Mouse (Mus musculus): ENCODE results near the gene Slc12a5. TPM values are rescaled to one million over a fixed set of nuclear protein-coding genes. Genes with fewer than 3 reads are reported as not detected.

Gene Slc12a5
- polyA plus RNA-seq, 1 experiment from 2014 or later, result 0.57 TPM

DNA sequence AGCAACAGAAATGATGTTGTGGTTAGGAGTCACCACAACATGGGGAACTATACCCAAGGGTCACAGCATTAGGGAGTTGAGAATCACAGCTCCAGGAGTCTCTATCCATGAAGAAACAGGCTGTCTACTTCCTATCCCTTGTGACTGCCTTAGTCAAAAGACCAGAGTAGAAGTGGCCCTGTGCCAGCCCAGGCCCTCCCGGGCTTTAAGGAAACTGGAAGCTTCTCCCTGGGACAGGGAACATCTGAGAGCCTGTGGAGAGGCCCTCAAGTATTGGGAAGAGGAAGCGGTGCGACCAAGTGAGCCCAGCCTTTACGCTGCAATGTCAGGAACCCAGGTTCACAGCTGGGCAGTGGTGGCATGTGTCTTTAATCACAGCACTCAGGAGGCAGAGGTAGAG, 24.6 kb upstream of the Slc12a5 start:
- no peak overlapping the region for H3K4me3 ChIP-seq (ENCODE audit: low read depth, low read length)
- WGBS, result 52% methylated on average over 4 of the region's 4 CpGs
- peaks cover 34% of the 10 kb centered on the region for H3K27me3 ChIP-seq (ENCODE audit: insufficient read depth, low read length)

DNA sequence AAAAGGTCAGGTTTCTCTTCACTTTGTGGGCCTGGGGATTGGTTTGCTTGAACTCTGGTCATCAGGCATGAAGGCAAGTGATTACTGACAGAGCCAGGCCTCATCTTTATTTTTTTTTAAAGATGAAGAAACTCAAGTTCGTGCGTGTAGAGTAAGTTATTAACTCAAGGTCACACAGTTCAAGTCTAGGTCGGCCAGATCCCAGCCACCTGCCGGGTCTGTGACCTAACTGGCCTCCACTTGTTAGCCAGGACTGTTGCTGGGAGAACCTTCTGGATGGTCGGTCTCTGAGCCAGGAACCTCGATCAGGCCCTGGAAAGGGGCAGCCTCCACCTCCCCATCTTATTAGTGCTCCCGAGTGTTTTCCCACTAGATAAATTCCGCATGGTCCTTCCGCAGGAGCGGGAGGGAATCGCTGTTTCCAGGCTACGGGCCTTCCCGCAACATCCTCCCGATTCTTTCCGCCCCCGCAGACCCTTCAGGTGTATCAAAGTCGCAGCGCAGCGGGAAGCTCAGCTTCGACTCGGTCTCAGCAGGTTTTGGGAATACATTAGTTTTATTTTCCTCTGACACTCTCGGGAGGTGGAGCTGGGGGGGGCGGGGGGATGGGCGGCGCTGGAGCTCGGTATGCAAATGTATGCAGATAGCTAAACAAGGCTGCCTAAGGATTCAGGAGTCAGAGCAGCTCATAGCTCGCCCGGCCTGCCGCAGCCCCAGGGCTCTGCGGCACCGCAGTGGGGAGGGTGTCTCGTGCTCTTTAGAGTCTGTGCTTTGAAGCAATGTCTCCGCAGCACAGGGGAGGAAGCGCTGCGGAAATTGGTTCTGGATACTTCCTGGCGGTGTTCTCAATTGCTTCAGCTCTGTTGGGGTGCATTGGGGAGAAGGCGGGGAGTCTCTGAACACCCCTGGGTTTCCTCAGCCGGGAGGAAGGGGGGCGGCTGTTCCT, 22.2 kb upstream of the Slc12a5 start:
- ATAC-seq (ENCODE audit: insufficient read depth) (peak; percentile 74), DNase-seq (peak; percentile 69)
- H3K4me1 ChIP-seq (ENCODE audit: insufficient read depth), result peaks cover 2% of the 10 kb centered on the region
- WGBS, result 2% methylated on average over 39 of the region's 39 CpGs
- H3K9me3 ChIP-seq (ENCODE audit: low read depth, low read length), result no peaks in the 10 kb centered on the region
- no peak for TF ChIP-seq CTCF (IDR thresholded peaks at IDR 0.05; ENCODE audit: low read depth)
- peaks cover 38% of the 10 kb centered on the region for H3K27me3 ChIP-seq (ENCODE audit: insufficient read depth, low read length)
- no peaks in the 10 kb centered on the region for H3K36me3 ChIP-seq (ENCODE audit: insufficient read depth)
- H3K4me2 ChIP-seq, result peak overlapping the region; percentile 57
- no peak overlapping the region; the same call in 1 of the 2 replicates for H3K9ac ChIP-seq
- no peak overlapping the region for H3K27ac ChIP-seq (ENCODE audit: low read depth)
- peak overlapping the region; percentile 23 for H3K4me3 ChIP-seq (ENCODE audit: low read depth, low read length)

More for the DNA sequence above, 24.6 kb upstream of the Slc12a5 start:
- Histone ChIP-seq H3K9ac (no peak overlapping the region), H3K27ac (ENCODE audit: low read depth) (no peak overlapping the region), H3K36me3 (ENCODE audit: insufficient read depth) (no peaks in the 10 kb centered on the region), H3K9me3 (ENCODE audit: low read depth, low read length) (no peaks in the 10 kb centered on the region), H3K4me2 (no peak overlapping the region), H3K4me1 (ENCODE audit: insufficient read depth) (peaks cover 2% of the 10 kb centered on the region; the same call in 1 of the 2 replicates)
- ATAC-seq (ENCODE audit: insufficient read depth) (no peak), DNase-seq (no peak)
- TF ChIP-seq CTCF (IDR thresholded peaks at IDR 0.05; ENCODE audit: low read depth), result no peak

- H3K4me1 ChIP-seq (ENCODE audit: insufficient read depth), result peaks cover 2% of the 10 kb centered on the region
- peak overlapping the region; percentile 57 for H3K4me2 ChIP-seq
- WGBS, result 4% methylated on average over 11 of the region's 11 CpGs
- DNase-seq (peak; percentile 19), ATAC-seq (ENCODE audit: insufficient read depth) (no peak)
- no peak overlapping the region; the same call in 1 of the 2 replicates for H3K9ac ChIP-seq
- peak overlapping the region; percentile 23 for H3K4me3 ChIP-seq (ENCODE audit: low read depth, low read length)
- H3K27me3 ChIP-seq (ENCODE audit: insufficient read depth, low read length), result peaks cover 38% of the 10 kb centered on the region
- H3K27ac ChIP-seq (ENCODE audit: low read depth), result no peak overlapping the region
- TF ChIP-seq CTCF (IDR thresholded peaks at IDR 0.05; ENCODE audit: low read depth), result no peak
- no peaks in the 10 kb centered on the region for H3K9me3 ChIP-seq (ENCODE audit: low read depth, low read length)
- H3K36me3 ChIP-seq (ENCODE audit: insufficient read depth), result no peaks in the 10 kb centered on the region
Measured at GRCm38 (mm10) chr2:164939106-164939505, 21.5 kb upstream of the Slc12a5 start.

DNA sequence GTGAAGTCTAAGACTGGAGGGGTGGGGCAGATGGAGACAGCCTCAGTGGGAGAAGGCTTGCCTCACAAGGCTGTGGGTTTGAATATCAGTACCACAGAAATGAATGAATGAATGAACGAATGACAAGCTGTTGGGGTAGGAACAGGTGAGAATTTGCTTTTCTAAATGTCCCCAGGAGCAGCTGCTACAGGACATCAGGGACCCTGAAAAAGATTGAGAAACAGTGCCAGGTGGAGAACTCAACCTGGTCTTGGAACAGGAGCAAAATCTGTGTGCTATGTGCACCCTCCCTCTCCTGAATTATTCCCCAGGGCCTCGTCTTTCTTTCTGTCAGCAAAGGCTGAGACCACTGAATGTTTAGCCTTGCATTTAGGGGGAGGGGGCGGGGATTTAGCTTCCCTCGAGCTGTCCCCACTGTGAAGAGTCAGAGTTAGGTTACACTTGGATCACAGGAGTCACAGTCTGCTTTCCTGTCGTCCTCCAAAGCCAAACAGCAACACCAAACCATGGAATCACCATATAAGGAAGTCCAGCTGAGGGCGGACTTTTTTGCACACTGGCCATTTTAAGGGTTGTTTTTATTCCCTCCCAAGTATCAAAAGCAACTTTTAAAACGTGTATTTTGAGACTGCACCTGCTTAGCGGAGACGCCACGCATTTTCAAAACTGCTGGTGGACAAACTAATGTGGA, 20.3 kb upstream of the Slc12a5 start, which contains the start of gene Mmp9:
Mmp9 (plus strand) TSS at position 641 of the 691 bp plus-strand sequence.
- no peak for ATAC-seq (ENCODE audit: insufficient read depth)

GRCm38 (mm10) chr2:164942692-164943290, 17.8 kb upstream of the Slc12a5 start:
- Histone ChIP-seq H3K9me3 (ENCODE audit: low read depth, low read length) (no peaks in the 10 kb centered on the region), H3K4me3 (ENCODE audit: low read depth, low read length) (no peak overlapping the region), H3K9ac (no peak overlapping the region), H3K4me1 (ENCODE audit: insufficient read depth) (peaks cover 2% of the 10 kb centered on the region), H3K36me3 (ENCODE audit: insufficient read depth) (no peaks in the 10 kb centered on the region), H3K4me2 (no peak overlapping the region), H3K27ac (ENCODE audit: low read depth) (no peak overlapping the region), H3K27me3 (ENCODE audit: insufficient read depth, low read length) (peaks cover 47% of the 10 kb centered on the region)
- TF ChIP-seq CTCF (IDR thresholded peaks at IDR 0.05; ENCODE audit: low read depth), result no peak
- 17% methylated on average over 5 of the region's 5 CpGs for WGBS
- ATAC-seq (ENCODE audit: insufficient read depth) (no peak), DNase-seq (no peak)

More for the DNA sequence above, 20.3 kb upstream of the Slc12a5 start, which contains the start of gene Mmp9:
- TF ChIP-seq CTCF (IDR thresholded peaks at IDR 0.05; ENCODE audit: low read depth), result no peak
- peaks cover 41% of the 10 kb centered on the region for H3K27me3 ChIP-seq (ENCODE audit: insufficient read depth, low read length)
- no peaks in the 10 kb centered on the region for H3K36me3 ChIP-seq (ENCODE audit: insufficient read depth)
- peaks cover 2% of the 10 kb centered on the region for H3K4me1 ChIP-seq (ENCODE audit: insufficient read depth)
- no peak within 1 kb of the TSS for H3K9ac ChIP-seq
- 23% methylated on average over 10 of the region's 10 CpGs for WGBS
- peak; percentile 34 for DNase-seq
- no peak within 1 kb of the TSS for H3K4me3 ChIP-seq (ENCODE audit: low read depth, low read length)
- H3K9me3 ChIP-seq (ENCODE audit: low read depth, low read length), result no peaks in the 10 kb centered on the region
- no peak within 1 kb of the TSS for H3K27ac ChIP-seq (ENCODE audit: low read depth)
- H3K4me2 ChIP-seq, result no peak within 1 kb of the TSS

DNA sequence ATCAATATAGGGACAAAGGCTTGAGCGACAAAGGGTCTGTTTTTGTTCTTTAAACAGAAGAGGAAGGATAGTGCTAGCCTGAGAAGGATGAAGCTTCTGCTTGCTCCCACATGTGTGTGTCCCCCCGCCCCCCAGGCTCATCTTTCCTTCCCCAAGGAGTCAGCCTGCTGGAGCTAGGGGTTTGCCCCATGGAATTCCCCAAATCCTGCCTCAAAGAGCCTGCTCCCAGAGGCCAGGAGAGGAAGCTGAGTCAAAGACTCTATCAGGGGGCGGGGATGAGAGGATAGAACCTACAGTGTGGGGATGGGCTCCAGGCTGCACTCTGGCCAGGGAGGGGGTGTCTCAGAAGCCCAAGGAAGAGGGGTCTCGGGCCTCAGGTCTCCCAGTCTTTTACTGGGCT, 13.1 kb upstream of the Slc12a5 start:
- H3K27ac ChIP-seq (ENCODE audit: low read depth), result no peak overlapping the region
- no peak overlapping the region for H3K9ac ChIP-seq
- H3K9me3 ChIP-seq (ENCODE audit: low read depth, low read length), result no peaks in the 10 kb centered on the region
- no peak overlapping the region for H3K4me2 ChIP-seq
- no peaks in the 10 kb centered on the region for H3K36me3 ChIP-seq (ENCODE audit: insufficient read depth)
- DNase-seq (no peak), ATAC-seq (ENCODE audit: insufficient read depth) (no peak)
- no peak for TF ChIP-seq CTCF (IDR thresholded peaks at IDR 0.05; ENCODE audit: low read depth)
- H3K4me3 ChIP-seq (ENCODE audit: low read depth, low read length), result no peak overlapping the region
- WGBS, result 28% methylated on average over 4 of the region's 4 CpGs
- H3K4me1 ChIP-seq (ENCODE audit: insufficient read depth), result no peaks in the 10 kb centered on the region; the same call in 1 of the 2 replicates
- H3K27me3 ChIP-seq (ENCODE audit: insufficient read depth, low read length), result peaks cover 63% of the 10 kb centered on the region

All from lung, embryonic 14.5 days (tissue).